Mouse (Mus musculus): ENCODE measurements around the gene 0610030E20Rik. TPM values are rescaled to one million over a fixed set of nuclear protein-coding genes. Genes with fewer than 3 reads are reported as not detected.

0610030E20Rik gene
- total RNA-seq, 2 experiments from 2014 or later, result 26.7 to 34.0 TPM

DNA sequence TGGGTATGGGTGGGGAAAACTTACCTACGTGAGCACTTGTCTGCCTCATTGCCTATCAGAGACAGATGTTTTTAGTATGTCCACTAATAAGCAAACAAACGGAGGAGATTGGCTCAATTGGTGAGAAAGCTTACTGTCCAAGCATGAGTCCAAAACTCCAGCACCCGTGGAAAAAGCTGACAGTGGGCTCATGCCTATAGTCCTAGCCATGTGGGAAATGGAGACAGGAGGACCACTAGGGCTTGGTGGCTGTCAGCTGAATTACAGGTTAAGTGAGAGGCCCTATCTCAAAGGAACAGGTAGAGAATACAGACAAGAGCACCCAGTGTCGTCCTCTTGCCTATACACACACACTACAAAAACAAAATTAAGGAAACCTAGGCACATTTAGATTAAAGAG, 856 bp upstream of the 0610030E20Rik start:
- ATAC-seq (ENCODE audit: poor library complexity, severe bottlenecking), result no peak

DNA sequence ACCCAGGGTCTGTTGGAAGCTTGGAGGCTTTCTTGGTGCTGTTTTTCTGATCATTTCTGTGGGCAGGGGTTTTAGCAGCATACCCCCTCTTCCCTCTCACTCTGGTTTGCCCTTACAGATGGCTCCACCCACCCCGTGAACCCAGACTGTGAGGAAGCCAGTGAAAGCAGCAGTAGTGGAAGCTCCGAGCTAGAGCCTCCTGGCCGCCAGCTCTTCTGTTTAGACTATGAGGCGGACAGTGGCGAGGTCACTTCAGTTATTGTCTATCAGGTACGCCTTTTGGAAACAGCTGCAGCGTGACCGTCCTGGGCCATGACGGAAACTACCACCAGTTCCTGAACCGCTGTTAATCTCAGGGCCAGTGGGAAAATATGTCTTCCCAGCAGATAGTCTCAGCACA, 1.3 kb downstream of the 0610030E20Rik start:
- ATAC-seq (ENCODE audit: poor library complexity, severe bottlenecking), result no peak

DNA sequence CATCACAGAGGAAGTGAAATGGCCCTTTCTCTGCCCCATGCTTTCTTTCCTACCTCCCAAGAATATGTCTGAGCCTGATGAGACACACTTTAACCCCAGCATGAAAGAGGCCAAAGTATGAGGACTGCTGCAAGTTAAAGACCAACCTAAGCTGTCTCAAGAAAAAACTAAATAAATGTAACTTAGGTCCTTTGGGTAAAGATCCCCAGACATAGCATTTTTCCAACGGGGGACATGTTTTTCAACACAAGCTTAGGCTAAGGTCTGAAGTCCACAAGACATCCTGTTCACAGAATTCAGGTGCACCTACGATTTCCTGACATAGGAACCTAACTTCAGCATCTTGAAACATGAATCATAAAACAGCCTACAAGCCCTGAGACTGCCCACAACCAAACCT, 3.1 kb downstream of the 0610030E20Rik start:
- ATAC-seq (ENCODE audit: poor library complexity, severe bottlenecking), result no peak

DNA sequence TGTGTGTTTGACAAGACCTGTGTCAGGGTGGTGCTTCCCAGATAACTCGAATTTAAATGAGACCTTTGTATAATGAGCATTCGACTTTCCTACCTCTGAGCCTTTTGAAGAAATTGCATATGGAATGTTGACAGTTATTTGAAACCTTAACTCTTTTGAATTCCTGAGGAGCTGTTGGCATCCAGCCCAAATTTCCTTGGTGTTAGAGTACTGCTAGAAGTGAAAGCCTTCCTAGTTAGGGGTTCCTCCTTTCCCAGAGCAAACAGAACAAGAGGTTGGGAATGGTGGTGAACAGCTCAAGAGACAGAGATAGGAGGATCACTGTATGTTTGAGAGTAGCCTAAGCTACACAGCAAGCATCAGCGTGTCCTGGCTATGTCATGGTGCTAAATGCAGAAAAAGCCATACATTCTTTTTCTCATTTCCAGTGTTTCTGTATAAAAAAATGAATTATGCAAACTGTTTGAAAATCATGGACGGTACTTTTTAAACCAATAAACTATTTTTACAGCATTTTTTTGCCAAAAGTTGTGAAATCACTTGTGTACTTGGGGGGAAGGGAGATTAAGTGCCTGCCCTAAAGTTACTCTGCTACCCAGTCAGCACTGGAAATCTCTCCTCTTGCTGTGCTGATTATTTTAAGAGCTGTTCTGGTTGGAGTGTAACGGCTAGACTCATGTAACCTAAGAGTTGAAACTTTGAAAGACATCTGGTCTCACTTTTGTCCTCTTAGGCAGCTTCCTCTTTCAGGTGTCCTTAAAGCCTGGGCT, 5.7 kb downstream of the 0610030E20Rik start:
- ATAC-seq (ENCODE audit: poor library complexity, severe bottlenecking), result no peak

DNA sequence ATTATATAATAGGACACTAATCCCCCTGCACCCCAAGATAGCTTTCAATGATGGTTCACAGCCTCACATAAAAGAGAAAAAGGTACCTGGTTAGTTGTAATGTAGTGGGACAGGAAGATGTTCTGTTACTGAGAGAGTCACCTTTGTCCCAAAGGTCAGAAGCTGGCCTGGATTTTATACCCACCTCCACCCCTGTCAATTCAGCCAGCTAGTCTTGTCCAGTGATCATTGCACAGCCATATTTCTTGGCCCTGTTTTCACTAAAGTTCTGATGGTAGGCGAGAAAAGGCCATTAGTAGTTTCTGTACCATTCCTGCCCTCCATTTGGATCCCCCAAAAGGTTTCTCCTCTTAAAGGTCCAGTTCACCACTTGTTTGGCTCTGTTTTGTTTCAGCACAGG, 6.9 kb downstream of the 0610030E20Rik start:
- ATAC-seq (ENCODE audit: poor library complexity, severe bottlenecking), result no peak

DNA sequence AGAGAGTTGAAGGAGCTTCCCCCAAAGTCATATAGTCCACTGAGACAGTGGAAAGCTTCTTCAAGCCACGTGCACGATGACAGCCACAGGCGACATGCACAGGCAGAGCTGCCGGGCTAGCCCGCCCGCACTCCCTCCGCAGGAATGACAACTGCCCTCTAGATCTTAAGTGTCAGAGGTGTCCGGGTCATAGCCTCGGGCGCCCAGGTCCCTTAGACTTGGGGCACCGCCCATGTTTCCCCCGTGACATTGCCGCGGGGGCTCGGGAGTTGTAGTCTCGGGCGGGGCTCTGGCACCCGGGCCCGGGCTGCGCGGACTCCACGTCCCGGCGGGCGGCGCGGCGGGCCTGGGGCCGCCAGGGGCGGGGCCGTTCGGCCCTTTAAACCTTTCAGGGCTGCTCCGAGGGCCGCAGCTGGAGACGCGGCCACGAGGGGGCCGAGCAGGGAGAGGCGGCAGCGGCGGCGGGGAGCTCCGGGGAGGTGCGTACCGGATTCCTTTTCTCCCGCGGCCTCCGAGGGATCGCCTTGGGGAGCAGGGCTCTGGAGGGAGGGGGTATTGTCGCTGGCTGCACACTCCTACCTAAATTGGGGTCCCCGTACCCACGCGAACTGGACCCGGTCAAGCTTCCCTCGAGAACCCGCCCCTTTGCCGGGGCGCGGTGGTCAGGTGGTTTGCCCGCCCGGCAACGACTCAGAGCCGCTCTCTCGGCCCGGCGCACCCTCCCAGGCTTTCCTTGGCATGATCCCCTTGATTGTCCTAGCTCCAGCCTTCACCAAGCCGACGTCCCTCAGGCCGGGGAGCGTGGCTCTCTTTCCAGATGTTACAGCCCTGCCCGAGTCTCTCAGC, 8.2 kb downstream of the 0610030E20Rik start, which contains the start of gene Tmem150a:
Gene Tmem150a (plus strand): TSS at position 382 of the 846 bp plus-strand sequence.
- ATAC-seq (ENCODE audit: poor library complexity, severe bottlenecking), result peak; percentile 72

DNA sequence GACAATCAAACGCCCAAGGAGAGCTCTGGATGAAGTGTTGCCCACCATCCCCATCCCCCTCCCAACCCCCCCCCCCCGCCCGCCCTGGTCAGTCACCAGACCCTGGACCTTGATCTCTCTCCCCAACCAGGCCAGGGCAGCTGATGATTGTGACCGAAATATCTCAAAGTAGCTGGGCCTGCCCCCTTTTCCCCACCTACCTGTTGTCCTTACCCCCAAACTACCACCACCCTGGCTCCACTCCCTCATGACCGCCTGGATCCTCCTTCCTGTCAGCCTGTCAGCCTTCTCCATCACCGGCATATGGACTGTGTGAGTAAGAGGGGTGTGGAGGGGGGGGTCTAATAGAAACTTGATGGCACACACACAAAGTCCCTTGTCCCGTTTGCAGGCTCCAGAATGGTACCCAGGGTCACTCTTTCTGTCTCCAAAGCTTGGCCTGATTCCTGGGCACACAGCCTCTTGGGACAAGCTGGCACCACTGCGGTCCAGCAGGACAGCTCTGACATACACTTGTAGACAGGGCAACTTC, 8.9 kb downstream of the 0610030E20Rik start:
- ATAC-seq (ENCODE audit: poor library complexity, severe bottlenecking), result no peak

DNA sequence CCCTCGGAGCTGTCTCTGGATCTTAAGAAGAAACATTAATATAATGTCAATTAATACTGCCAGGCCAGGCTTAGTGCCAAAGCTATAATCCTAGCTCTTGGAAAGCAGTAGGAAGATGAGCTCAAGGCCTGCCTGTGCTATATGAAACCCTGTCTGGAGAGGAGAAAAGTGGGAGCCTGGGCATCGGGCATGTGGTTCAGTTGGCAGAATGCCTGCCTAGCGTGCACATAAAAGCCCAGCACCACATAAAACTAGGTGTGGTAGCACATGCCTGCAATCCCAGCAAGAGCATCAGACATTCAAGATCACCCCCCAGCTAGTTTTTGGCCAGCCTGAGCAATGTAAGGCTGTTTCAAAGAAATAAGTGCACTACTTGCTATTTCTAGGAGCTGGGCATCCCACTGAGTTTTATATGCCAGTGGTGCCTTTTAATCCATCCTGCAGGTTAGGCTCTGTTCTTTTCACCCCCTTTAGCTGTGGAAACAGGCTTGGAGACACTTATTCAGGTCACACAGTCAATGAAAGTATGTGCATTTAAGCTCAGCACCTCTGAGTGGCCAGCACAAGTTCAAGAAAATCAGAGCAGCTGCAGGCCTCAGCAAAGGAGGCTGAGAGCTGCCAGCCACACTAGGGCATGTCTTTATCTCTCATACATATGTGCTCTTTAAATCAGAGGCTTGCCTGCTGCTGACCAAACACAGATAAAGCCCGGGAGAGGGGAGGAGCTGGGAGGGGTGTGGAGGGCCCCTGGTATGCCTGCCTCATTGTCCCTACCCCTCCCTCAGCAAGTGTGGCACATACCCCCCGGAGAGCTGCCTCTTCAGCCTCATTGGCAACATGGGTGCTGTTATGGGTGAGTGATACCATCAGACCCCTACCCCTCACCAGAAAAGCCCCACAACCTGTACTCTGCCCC, 10.3 kb downstream of the 0610030E20Rik start:
- no peak for ATAC-seq (ENCODE audit: poor library complexity, severe bottlenecking)

DNA sequence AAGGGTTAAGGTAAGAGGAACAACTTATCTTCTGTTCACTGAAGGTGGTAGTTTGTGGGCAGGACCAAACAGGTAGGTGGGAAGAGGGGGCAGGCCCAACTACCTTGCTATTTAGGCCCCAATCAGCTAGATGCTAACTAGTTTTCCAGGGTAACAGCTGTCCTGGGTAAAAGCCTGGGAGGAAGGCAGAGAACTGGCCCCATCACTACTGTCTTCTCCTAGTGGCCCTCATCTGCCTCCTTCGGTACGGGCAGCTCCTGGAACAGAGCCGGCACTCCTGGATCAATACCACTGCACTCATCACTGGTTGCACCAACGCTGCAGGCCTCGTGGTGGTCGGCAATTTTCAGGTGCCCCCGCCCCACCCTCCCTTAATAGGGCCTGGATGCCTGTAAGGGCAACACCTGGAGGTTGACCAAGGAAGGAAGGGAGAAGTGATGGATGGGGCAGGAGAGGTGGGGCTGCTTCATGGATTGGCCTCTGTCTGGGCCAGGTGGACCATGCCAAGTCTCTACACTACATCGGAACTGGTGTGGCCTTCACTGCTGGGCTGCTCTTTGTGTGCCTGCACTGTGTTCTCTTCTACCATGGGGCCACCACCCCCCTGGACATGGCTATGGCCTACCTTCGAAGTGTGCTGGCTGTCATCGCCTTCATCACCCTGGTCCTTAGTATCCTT, 11.1 kb downstream of the 0610030E20Rik start:
- ATAC-seq (ENCODE audit: poor library complexity, severe bottlenecking), result no peak

DNA sequence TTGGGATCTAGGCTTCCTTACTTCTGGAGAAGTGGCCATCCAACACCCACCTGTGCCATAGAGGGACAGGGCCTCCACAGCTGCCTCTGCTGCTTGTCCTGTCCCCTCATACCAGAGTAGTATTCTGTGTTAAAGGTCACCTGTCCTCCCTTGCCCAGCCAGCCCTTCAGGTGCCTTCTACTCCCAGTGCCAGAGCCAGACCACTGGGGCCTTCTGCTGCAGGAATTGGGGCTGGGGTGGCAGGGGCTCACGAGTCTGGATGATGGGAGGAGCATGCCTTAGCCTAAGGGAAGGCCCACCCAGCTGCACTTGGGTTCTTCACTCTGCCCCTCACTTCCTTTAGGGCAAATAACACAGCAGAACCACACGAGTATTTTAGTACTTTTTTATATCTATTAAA, 12.2 kb downstream of the 0610030E20Rik start:
- no peak for ATAC-seq (ENCODE audit: poor library complexity, severe bottlenecking)

DNA sequence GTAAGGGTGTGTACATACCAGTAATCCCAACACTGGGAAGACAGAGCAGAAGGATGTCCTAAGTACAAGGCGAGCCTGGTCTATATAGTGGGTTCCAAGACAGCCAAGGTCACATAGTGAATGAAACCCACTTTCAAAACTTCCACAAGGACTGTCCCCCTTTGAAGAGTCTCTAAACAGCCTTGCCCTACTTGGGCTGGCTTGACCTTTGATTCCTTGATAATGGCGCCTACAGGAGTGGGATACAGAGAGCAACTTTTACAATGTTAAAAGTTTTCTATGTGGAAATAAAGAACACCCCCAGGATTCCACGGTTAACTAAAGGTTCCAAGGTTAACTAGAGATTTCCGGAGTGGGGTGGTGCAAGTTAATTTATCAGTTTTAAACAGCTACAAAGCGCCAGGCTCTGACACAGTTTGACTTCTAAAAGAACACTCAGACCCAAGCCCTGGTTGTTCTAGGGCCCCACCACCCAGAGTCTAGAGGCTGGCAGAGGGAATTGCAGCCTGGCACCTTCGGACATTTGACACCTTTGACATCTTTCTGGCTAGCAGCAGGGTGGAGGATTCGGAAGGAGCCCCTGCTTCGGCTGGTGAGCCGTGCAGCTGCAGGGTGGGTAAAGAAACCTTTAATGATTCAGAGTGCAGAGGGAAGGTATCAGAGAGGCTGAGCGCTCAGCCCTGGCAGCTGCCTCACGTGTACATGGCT, 12.9 kb downstream of the 0610030E20Rik start:
- ATAC-seq (ENCODE audit: poor library complexity, severe bottlenecking), result no peak

DNA sequence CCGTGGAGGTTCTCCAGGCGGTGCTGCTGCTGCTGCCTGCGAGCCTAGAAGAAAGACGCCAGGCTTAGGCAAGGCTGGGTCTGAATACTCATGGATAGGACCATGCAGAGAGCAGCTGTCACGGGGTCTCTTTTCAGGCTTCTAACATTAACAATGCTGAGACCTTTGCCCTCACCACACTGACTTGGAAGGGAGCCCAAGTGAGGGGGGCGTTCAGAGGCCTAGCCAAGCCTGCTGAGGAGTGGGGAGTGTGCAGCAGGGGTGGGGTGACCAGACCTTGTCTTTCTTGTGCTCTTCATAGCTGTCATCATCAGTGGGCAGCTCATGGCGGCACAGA, 13.4 kb downstream of the 0610030E20Rik start:
- no peak for ATAC-seq (ENCODE audit: poor library complexity, severe bottlenecking)

DNA sequence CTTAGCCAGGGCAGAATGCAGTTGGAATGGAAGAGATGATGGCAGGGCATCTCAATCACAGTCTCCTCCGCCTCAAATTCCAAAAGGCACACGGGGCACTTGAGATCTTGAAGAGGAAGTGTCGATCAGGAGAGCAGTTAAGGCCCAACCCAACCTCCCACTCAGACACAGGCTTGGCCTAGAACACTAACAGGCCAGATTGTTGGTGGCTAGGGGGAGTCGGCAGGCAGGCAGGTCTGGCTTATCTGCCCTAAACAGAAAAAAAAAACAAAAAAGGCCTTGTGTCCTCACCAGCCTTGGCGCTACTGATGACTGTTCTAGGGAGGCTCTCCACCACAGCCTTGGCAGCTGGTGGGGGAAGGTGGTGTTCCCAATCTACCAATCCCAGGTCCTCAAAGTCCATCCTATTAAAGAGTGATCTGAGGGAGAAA, 14.0 kb downstream of the 0610030E20Rik start:
- ATAC-seq (ENCODE audit: poor library complexity, severe bottlenecking), result no peak

DNA sequence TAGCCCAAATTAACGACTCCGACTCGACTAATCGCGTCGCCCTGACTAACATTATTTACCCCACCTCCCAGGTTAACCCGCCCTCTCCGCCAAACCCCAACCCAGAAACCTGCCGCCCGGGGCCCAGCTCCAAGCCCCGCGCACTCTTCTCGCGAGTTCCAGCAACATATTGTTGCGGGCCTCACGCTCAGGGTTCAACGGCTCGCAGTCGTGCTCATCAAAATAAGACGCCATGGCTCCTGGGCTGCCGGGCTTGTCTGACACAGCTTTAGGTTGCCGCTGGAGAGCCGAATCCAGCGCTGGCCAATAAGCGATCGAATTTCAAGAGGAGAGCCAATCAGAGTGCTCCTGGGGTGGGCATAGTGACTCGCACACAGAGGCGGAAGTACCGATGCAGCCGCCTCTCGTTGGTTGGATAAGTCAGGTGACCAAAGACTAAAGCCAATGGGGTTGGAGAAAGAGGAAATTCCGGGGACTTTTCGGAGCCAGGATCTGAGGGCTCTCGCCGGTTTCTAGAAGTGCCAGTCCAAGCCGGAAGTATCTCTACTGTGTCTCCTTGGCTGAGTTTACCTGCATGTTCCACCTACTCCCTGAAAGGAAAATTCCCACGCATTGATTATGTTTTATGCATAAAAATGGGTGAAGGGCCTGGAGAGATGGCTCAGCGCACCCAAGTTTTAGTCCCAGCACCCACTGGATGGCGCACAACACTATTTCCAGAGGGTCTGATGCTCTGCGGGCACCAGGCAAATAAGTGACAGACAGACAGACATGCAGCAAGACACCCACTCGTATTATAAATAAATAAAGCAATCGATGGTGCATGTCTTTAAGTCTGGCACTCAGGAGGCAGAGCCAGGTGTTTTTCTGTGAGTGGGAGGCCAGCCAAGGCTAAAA, 15.3 kb downstream of the 0610030E20Rik start:
- ATAC-seq (ENCODE audit: poor library complexity, severe bottlenecking), result peak; percentile 98

DNA sequence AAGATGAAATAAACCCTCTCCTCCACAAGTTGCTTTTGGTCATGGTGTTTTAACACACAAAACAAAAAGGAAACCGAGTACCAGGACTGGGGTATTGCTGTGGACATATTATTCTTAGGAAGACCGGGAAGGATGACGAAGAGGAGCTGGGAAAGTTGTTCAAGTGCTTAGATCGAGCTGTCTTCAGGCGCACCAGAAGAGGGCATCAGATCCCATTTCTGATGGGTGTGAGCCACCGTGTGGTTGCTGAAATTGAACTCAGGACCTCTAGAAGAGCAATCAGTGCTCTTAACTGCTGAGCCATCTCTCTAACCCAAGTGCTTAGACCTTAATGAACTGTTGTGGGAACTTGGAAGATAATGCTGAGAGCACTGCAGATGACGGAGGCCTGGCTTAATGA, 16.9 kb downstream of the 0610030E20Rik start:
- no peak for ATAC-seq (ENCODE audit: poor library complexity, severe bottlenecking)

DNA sequence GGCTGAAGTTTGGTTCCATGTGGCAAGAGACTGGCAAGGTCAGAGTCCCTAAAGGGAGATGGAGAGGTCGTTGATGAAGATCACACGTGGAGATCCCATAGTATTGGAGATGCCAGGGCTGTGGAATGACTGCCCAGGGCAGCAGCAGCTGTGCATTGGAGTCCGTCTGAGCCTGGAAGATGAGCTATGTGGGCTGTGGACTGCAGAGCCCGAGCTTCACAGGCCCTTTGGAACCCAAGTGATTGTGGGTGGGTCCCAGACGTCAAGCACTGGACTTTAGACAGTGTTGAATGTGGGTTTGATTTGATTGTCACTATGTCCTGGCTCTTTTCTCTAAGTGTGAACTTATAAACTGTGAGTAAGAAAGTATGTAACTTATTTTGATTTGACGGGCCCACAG, 17.9 kb downstream of the 0610030E20Rik start:
- no peak for ATAC-seq (ENCODE audit: poor library complexity, severe bottlenecking)

DNA sequence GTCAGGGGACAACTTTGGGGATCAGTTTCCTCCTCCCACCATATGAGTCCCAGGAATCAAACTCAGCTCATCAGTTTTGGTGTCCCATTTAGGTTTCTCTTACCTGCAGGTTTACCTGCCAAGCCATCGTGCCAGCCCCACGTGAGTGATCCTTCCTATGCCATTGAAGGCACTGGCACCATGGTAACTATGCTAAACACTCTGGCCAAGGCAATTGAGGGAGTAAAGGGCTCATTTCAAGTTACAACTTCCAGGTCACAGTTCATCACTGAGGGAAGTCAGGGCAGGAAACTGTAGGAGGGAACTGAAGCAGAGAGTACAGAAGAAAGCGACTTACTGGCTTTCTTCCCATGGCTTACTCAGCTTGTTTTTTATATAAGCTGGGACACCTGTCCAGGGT, 19.2 kb downstream of the 0610030E20Rik start:
- no peak for ATAC-seq (ENCODE audit: poor library complexity, severe bottlenecking)

DNA sequence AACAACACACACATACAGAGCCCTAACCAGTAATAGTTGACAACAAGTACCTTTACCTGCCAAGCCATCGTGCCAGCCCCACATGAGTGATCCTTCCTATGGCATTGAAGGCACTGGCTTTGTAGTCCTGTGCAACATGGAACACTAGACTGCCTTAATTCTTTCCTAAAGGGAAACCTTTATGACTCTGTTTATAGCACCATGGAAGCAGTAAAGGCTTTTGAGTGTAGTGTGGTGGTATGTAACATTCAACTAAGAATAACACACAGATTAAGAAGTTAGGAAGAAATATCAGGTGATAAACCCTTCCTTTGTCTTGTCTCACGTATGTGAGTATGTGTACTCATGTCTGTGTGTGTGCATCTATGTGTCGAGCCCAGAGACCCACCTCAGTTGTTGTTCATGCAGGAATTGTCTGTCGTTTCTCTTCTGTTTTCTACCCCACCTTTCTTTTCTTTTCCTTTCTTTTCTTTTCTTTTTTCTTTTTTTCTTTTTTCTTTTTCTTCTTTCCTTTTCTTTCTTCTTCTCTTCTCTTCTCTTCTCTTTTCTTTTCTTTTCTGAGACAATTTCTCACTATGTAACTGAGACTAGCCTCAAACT, 19.8 kb downstream of the 0610030E20Rik start, which contains the start of gene Rnf181:
Gene Rnf181 (minus strand): TSS at position 113 of the 600 bp plus-strand sequence.
- no peak for ATAC-seq (ENCODE audit: poor library complexity, severe bottlenecking)

Data from megakaryocyte, adult 5-6 weeks (primary cell).